Mouse (Mus musculus): ENCODE results near the gene Art4.

DNA sequence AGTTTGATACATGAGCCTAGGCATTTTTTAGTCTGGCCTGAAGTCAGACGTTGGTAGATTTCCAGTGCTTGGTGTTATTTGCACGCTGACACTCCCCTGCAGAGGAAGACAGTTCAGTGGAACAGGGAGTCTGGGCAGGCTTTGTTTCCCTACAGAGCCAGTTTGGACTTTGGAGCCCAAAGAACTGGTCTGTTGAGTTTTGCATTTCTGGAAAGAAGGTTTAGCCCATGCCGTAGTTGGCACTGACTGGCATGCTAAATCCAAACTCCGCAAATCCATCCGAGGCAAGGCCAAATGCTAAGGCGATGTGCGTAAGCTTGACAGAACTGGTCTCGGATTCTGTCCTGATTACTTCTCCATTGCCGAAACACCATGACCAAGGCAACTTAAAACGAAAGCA, 46.3 kb downstream of the Art4 start:
- TF ChIP-seq POLR2A (IDR thresholded peaks at IDR 0.05; ENCODE audit: control insufficient read depth, extremely low read depth, insufficient read depth, low read length, poor library complexity) (no peak), CTCF (IDR thresholded peaks at IDR 0.05; ENCODE audit: borderline replicate concordance, control insufficient read depth, extremely low read depth, insufficient read depth, low read length, poor library complexity) (no peak)

Data from thymus, adult 2 months (tissue).